Mouse (Mus musculus) kidney, postnatal 0 days (tissue): ENCODE data around the gene Sgms1. TPM values are rescaled to one million over a fixed set of nuclear protein-coding genes. Genes with fewer than 3 reads are reported as not detected.

Source experiments
- ATAC-seq: fragments of 200-750 bp; cut with Nextera tagmentation; replicated peaks from 2 replicates; pipeline ENCODE4 v1.8.0; 2017; ENCODE audit warnings: low read depth, moderate number of reproducible peaks, moderate TSS enrichment, moderate library complexity; ENCODE audit not compliant: low FRiP score
- DNase-seq: peaks from one replicate; pipeline ENCODE4 v3.0.0-alpha.2; 2016; ENCODE audit warnings: low spot score
- H3K27ac ChIP-seq: fragments of 300-500 bp; sonication (generic); 2 replicates; pipeline ENCODE4 v1.5.1; 2014; ENCODE audit warnings: mild to moderate bottlenecking
- H3K27me3 ChIP-seq: fragments of 300-500 bp; sonication (generic); 2 replicates; pipeline ENCODE4 v1.6.1; 2014; ENCODE audit warnings: low read length, mixed read lengths; ENCODE audit not compliant: insufficient read depth
- H3K36me3 ChIP-seq: fragments of 300-500 bp; sonication (generic); 2 replicates; pipeline ENCODE4 v1.6.1; 2014; ENCODE audit warnings: low read length, mixed read lengths; ENCODE audit not compliant: insufficient read depth
- H3K4me1 ChIP-seq: fragments of 300-500 bp; sonication (generic); replicated peaks from 2 replicates; pipeline ENCODE4 v1.6.1; 2014; ENCODE audit warnings: antibody characterized with exemption, low read length, mixed read lengths; ENCODE audit not compliant: insufficient read depth
- H3K4me2 ChIP-seq: fragments of 300-500 bp; sonication (generic); 2 replicates; pipeline ENCODE4 v1.6.1; 2014; ENCODE audit warnings: mild to moderate bottlenecking, low read length, moderate library complexity, mixed read lengths
- H3K4me3 ChIP-seq: fragments of 300-500 bp; sonication (generic); replicated peaks from 2 replicates; pipeline ENCODE4 v1.5.1; 2014; ENCODE audit warnings: low read depth, low read length
- H3K9ac ChIP-seq: fragments of 300-500 bp; sonication (generic); 2 replicates; pipeline ENCODE4 v1.6.1; 2014; ENCODE audit warnings: low read depth, low read length
- H3K9me3 ChIP-seq: fragments of 300-500 bp; sonication (generic); replicated peaks from 2 replicates; pipeline ENCODE4 v1.6.1; 2016; ENCODE audit warnings: low read length, inconsistent platforms, mixed read lengths
- CTCF ChIP-seq: IDR thresholded peaks from 2 replicates; pipeline ENCODE4 v1.5.1; 2016; ENCODE audit warnings: antibody characterized with exemption, low read depth, mild to moderate bottlenecking, moderate library complexity
- WGBS: fragments of 180-500 bp; shearing (Covaris S2); extraction: QIAGEN DNeasy Blood & Tissue Kit; methylation state at CpG from one replicate; pipeline ENCODE4 v1.1.7; 2014; 5-methylcytosine and 5-hydroxymethylcytosine counted together
- polyA plus RNA-seq: library from polyadenylated mRNA; unstranded; fragments of >200 nt; fragmentation: Nextera tagmentation; extraction: Ambion mirVana; gene quantifications from 2 replicates; pipeline ENCODE4 v1.2.1, GENCODE M21; 2015

Sgms1 gene
- polyA plus RNA-seq, 1 experiment from 2014 or later, result 42.4 TPM

DNA sequence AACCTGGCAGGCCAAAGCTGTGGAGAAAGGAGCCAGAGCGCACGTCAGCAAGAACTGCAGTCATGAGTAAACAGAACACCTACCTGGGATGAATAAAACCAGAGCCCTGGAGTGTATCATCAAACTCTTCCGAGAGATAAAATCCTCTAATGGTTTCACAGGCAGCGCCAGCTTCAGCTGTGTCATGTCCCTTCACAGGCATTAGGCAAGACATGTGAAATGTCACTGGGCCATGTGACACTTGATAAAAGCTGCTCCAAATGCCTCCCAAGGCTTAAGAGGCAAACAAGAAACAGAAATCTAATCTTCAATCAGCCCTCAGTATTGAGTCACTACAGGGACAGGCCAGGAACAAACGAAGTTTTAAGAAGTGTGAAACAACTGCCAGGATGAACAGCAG, 193.3 kb downstream of the Sgms1 start:
- no peak overlapping the region for H3K4me3 ChIP-seq
- H3K27ac ChIP-seq, result no peak overlapping the region
- 56% methylated on average over 5 of the region's 5 CpGs for WGBS
- 0 out of 2 replicates have a peak, but pooled peaks cover 2% of the 10 kb centered on the region for H3K4me1 ChIP-seq
- ATAC-seq (no peak), DNase-seq (no peak)
- no peaks in the 10 kb centered on the region for H3K9me3 ChIP-seq
- H3K9ac ChIP-seq, result no peak overlapping the region
- H3K4me2 ChIP-seq, result no peak overlapping the region
- no peak for TF ChIP-seq CTCF
- H3K36me3 ChIP-seq, result no peaks in the 10 kb centered on the region
- no peaks in the 10 kb centered on the region for H3K27me3 ChIP-seq

DNA sequence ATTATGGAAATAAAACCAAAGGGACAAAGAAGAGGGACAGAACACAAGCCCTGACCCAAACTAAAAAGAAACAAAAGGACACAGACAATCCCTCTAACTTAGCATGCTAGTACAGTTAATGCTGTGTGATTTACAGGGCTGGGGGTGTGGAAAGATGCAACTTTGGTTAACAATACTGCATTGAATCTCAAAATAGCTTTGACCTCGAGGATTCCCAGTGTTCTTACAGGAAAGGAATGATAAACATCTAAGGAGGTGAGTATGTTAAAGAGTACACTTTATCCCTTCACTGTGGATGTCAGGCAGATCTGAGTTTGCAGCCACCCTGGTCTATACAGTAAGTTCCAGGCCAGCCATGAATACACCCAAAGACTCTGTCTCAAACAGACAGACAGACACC, 194.7 kb downstream of the Sgms1 start:
- DNase-seq, result no peak

DNA sequence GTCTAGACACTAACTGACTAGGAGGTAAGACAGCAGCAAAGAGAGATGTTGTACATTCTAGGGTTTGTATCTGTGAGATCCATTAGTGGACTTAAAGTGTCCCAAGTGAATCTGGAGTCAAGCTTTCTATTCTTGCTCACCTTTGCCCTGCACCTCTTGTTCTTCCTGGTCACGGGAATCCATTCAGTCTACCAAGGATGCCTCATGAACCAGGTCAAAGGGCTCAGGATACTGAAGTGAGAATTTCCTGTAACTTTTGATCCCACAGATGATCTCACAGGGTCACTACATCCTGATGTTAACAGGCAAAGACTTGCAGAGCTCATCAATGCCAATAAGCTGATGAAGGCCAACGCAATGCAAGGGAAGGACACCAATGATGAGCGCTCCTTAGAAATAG, 195.4 kb downstream of the Sgms1 start:
- Histone ChIP-seq H3K9ac (no peak overlapping the region), H3K4me2 (no peak overlapping the region), H3K27ac (no peak overlapping the region), H3K9me3 (no peaks in the 10 kb centered on the region), H3K36me3 (no peaks in the 10 kb centered on the region), H3K4me1 (peaks cover 11% of the 10 kb centered on the region; the same call in 1 of the 2 replicates), H3K27me3 (no peaks in the 10 kb centered on the region), H3K4me3 (no peak overlapping the region)
- TF ChIP-seq CTCF, result no peak
- no peak for DNase-seq
- 91% methylated on average over 3 of the region's 3 CpGs for WGBS
- ATAC-seq, result no peak

More for the DNA sequence above, 194.7 kb downstream of the Sgms1 start:
- Histone ChIP-seq H3K9ac (no peak overlapping the region), H3K9me3 (no peaks in the 10 kb centered on the region), H3K27ac (no peak overlapping the region), H3K4me2 (no peak overlapping the region), H3K36me3 (no peaks in the 10 kb centered on the region), H3K4me3 (no peak overlapping the region), H3K27me3 (no peaks in the 10 kb centered on the region), H3K4me1 (0 out of 2 replicates have a peak, but pooled peaks cover 3% of the 10 kb centered on the region)
- ATAC-seq, result no peak
- WGBS, result 20% methylated on average over 1 of the region's 1 CpGs
- TF ChIP-seq CTCF, result no peak

DNA sequence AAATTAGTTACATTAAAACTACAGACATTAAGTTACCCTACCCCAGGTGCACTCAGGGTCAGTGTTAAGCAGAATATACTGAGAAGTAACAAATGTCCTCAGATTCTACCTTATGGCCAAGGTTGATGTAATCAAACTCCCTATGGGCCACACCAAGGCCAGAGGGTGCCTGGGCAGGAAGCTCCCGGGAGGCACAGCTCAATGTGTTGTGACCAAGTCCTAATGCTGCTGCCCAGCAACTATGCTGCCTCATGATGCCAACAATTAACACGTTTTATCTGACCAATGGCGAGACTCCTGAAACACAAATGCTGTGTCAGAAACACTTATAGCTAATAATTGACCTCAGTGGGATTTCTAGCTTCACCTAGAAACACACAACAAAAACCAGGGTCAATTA, 197.9 kb downstream of the Sgms1 start:
- Histone ChIP-seq H3K27ac (no peak overlapping the region), H3K4me3 (no peak overlapping the region), H3K4me2 (no peak overlapping the region), H3K9me3 (no peaks in the 10 kb centered on the region), H3K4me1 (peaks cover 20% of the 10 kb centered on the region; the same call in 1 of the 2 replicates), H3K36me3 (no peaks in the 10 kb centered on the region), H3K9ac (no peak overlapping the region), H3K27me3 (no peaks in the 10 kb centered on the region)
- DNase-seq, result no peak
- WGBS, result 77% methylated on average over 3 of the region's 3 CpGs
- no peak for ATAC-seq
- no peak for TF ChIP-seq CTCF

DNA sequence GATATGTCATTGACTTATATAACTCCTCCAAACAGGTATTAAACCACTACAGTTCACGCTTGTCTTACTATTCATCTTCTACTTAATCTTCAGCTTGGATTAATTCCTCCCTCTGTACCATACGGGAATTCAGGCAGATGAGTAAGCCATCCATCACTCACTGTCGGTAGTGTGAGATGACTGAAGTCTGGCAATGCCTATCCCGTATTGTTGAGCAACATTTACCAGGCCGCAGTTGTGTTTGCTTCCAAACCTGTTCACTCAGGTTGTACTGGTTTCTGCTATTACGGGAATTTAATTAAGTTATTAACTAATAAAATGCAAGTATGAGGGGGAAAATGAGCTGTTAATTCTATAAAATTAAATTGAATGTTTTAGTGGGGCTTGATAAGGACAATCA, 199.6 kb downstream of the Sgms1 start:
- Histone ChIP-seq H3K4me1 (peaks cover 22% of the 10 kb centered on the region; the same call in 1 of the 2 replicates), H3K9ac (no peak overlapping the region), H3K27me3 (no peaks in the 10 kb centered on the region), H3K27ac (peak overlapping the region; percentile 60), H3K4me3 (no peak overlapping the region), H3K36me3 (no peaks in the 10 kb centered on the region), H3K9me3 (no peaks in the 10 kb centered on the region), H3K4me2 (no peak overlapping the region)
- TF ChIP-seq CTCF, result no peak
- DNase-seq, result no peak
- 73% methylated on average over 6 of the region's 6 CpGs for WGBS
- no peak for ATAC-seq

DNA sequence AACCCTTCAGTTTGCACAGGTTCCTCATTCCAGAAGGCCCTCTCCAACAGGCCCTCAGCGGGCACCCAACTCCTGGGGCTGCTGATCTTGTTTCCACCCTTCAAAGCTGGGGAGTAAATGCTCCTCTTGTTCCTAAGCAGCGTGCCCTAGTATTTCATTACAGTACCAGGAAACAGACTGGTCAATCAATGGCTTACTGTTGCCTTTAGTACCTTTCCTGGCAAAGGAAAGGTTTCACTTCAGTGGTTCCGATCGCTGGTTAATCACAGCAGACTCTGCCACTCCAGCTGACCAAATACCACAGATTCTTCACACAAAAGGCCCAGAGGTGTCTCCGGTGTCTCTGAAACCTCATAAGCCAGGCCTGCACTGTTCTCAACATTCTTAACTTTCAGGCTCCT, 200.5 kb downstream of the Sgms1 start:
- peaks cover 22% of the 10 kb centered on the region; the same call in 1 of the 2 replicates for H3K4me1 ChIP-seq
- ATAC-seq (peak; percentile 75), DNase-seq (no peak)
- TF ChIP-seq CTCF, result no peak
- H3K27ac ChIP-seq, result peak overlapping the region; percentile 60
- no peak overlapping the region for H3K4me3 ChIP-seq
- H3K27me3 ChIP-seq, result no peaks in the 10 kb centered on the region
- H3K36me3 ChIP-seq, result no peaks in the 10 kb centered on the region
- no peaks in the 10 kb centered on the region for H3K9me3 ChIP-seq
- H3K9ac ChIP-seq, result no peak overlapping the region
- WGBS, result 28% methylated on average over 5 of the region's 5 CpGs
- no peak overlapping the region for H3K4me2 ChIP-seq

DNA sequence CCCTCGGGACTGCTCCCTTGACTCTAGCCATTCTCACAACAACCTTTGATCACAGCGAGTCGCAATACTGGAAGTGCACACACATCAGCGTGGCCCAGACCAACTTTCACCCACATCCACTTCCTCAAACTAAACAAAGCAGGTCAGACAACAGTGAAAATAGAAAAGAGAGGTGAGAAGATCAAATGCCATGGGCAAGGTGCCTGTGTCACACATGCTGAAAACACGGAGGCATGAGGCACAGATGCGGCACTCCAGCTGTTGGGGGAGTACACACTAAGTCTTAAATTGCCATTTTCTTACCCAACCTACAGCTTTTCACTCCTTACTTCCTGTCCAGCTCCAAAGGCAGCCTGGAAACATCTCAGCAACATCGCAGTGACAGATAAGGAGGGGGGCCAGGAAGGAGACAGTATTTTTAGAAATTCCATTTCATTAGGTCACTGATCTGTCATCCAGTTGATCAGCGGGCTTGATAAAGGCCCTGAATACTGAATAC, 202.9 kb downstream of the Sgms1 start:
- no peak overlapping the region for H3K4me3 ChIP-seq
- ATAC-seq, result no peak
- H3K36me3 ChIP-seq, result no peaks in the 10 kb centered on the region
- no peak for TF ChIP-seq CTCF
- WGBS, result 45% methylated on average over 8 of the region's 8 CpGs
- DNase-seq, result peak; percentile 70
- peaks cover 31% of the 10 kb centered on the region for H3K4me1 ChIP-seq
- no peak overlapping the region for H3K9ac ChIP-seq
- peak overlapping the region; percentile 63 for H3K27ac ChIP-seq
- no peaks in the 10 kb centered on the region for H3K9me3 ChIP-seq
- H3K4me2 ChIP-seq, result no peak overlapping the region
- H3K27me3 ChIP-seq, result no peaks in the 10 kb centered on the region
